Mouse (Mus musculus) liver, postnatal 0 days (tissue): ENCODE measurements around the gene Prom2.

Source experiments
- CTCF ChIP-seq: sonication (generic); IDR thresholded peaks from 2 replicates; pipeline ENCODE4 v1.5.1; 2016; ENCODE audit warnings: antibody characterized with exemption, low read depth
- EP300 ChIP-seq: IDR thresholded peaks from 2 replicates; pipeline ENCODE4 v1.6.1; 2016; ENCODE audit warnings: antibody characterized with exemption, low read depth, mild to moderate bottlenecking

DNA sequence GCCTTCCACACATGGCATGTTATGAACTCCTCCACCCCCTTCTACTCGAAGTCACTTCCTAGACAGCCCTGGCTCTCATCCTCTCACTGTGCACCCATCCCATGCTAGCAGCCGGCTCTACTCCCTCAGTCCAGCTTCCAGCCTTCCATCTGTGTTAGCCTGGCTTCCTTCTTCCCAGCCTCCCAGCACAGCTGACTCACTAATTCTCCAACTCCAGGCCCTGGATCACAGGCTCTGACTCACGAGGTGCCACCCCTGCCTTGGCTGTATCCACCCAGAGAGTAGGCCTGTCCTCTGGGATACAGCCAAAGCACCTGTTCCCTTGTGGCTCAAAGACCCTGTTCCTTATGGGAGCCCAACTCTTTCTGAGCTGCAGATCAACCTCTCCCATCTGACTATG, 3.7 kb downstream of the Prom2 start:
- TF ChIP-seq CTCF (no peak), EP300 (no peak)
